Mouse (Mus musculus) MEL (cell line): ENCODE data around the gene Macf1. TPM values are rescaled to one million over a fixed set of nuclear protein-coding genes. Genes with fewer than 3 reads are reported as not detected.
A peak's percentile ranks its signal among the peaks of the same experiment; 100 is the strongest.

ENCODE experiments used
- DNase-seq: peaks from one replicate; pipeline ENCODE4 v3.0.0; 2011; ENCODE audit warnings: low read depth, low spot score
- H3K27ac ChIP-seq: 2 replicates; pipeline ENCODE4 v1.5.1; 2012; ENCODE audit warnings: low read depth, mild to moderate bottlenecking, control low read depth, low read length, moderate library complexity; ENCODE audit not compliant: control insufficient read depth
- H3K27me3 ChIP-seq, 2 experiments: fragments of 150-350 bp in 1 of 2; sonication (generic) in 1 of 2; 2 replicates each; pipeline ENCODE4 v1.6.1; 2012; ENCODE audit warnings: low read length in 2 of 2, mild to moderate bottlenecking in 2 of 2, improper control_type of control experiment in 1 of 2, moderate library complexity in 1 of 2; ENCODE audit not compliant: insufficient read depth in 2 of 2, control insufficient read depth in 1 of 2
- H3K36me3 ChIP-seq, 2 experiments: 2 replicates each; pipeline ENCODE4 v1.6.1; 2012 to 2014; ENCODE audit warnings: low read length in 2 of 2, improper control_type of control experiment in 1 of 2, inconsistent platforms in 1 of 2, mild to moderate bottlenecking in 1 of 2; ENCODE audit not compliant: insufficient read depth in 2 of 2, control insufficient read depth in 1 of 2
- H3K4me1 ChIP-seq, 2 experiments: fragments of 150-350 bp in 1 of 2; sonication (generic) in 1 of 2; 2 replicates each; pipeline ENCODE4 v1.6.1; 2012; ENCODE audit warnings: low read length in 2 of 2, improper control_type of control experiment in 1 of 2, mild to moderate bottlenecking in 1 of 2; ENCODE audit not compliant: insufficient read depth in 2 of 2, control insufficient read depth in 1 of 2
- H3K4me3 ChIP-seq, 2 experiments: fragments of 150-350 bp in 1 of 2; sonication (generic) in 1 of 2; 2 replicates each; pipeline ENCODE4 v1.5.1; 2012; ENCODE audit warnings: low read depth in 2 of 2, low read length in 2 of 2, mild to moderate bottlenecking in 2 of 2, moderate library complexity in 2 of 2, control low read depth in 1 of 2, improper control_type of control experiment in 1 of 2; ENCODE audit not compliant: control insufficient read depth in 1 of 2, insufficient read depth in 1 of 2
- H3K79me2 ChIP-seq: 2 replicates; pipeline ENCODE4 v1.6.1; 2012; ENCODE audit warnings: mild to moderate bottlenecking, low read length, moderate library complexity; ENCODE audit not compliant: control insufficient read depth, poor library complexity, insufficient read depth
- H3K9ac ChIP-seq: 2 replicates; pipeline ENCODE4 v1.6.1; 2012; ENCODE audit warnings: low read depth, mild to moderate bottlenecking, control low read depth, low read length, moderate library complexity; ENCODE audit not compliant: control insufficient read depth, poor library complexity, severe bottlenecking
- H3K9me3 ChIP-seq: fragments of 150-350 bp; sonication (generic); replicated peaks from 2 replicates; pipeline ENCODE4 v1.6.1; 2012; ENCODE audit warnings: mild to moderate bottlenecking, low read length, improper control_type of control experiment, moderate library complexity; ENCODE audit not compliant: insufficient read depth
- BHLHE40 ChIP-seq: IDR thresholded peaks from 2 replicates; pipeline ENCODE4 v1.6.1; 2012; ENCODE audit warnings: low read depth, mild to moderate bottlenecking, inconsistent platforms, low read length, improper control_type of control experiment, borderline replicate concordance
- CHD1 ChIP-seq: IDR thresholded peaks from 2 replicates; pipeline ENCODE4 v1.6.1; 2012; ENCODE audit warnings: low read depth, mild to moderate bottlenecking, inconsistent platforms, low read length, improper control_type of control experiment
- CHD2 ChIP-seq: IDR thresholded peaks from 2 replicates; pipeline ENCODE4 v1.6.1; 2011; ENCODE audit warnings: low read length, improper control_type of control experiment
- CTCF ChIP-seq, 3 experiments: IDR thresholded peaks in 2 of 3; conservative IDR thresholded peaks in 1 of 3; 2 replicates each; pipeline ENCODE4 v1.5.1; 2011 to 2012; ENCODE audit warnings: low read length in 3 of 3, low read depth in 2 of 3, mild to moderate bottlenecking in 2 of 3, improper control_type of control experiment in 1 of 3, inconsistent platforms in 1 of 3, mixed read lengths in 1 of 3, moderate library complexity in 1 of 3; ENCODE audit not compliant: control insufficient read depth in 1 of 3, insufficient read depth in 1 of 3, poor library complexity in 1 of 3, severe bottlenecking in 1 of 3
- E2F4 ChIP-seq: IDR thresholded peaks from 2 replicates; pipeline ENCODE4 v1.6.1; 2011; ENCODE audit warnings: low read depth, low read length, improper control_type of control experiment, borderline replicate concordance
- ELF1 ChIP-seq: IDR thresholded peaks from 2 replicates; pipeline ENCODE4 v1.6.1; 2014; ENCODE audit warnings: low read depth, mild to moderate bottlenecking, inconsistent platforms, low read length, improper control_type of control experiment, moderate library complexity
- EP300 ChIP-seq, 2 experiments: IDR thresholded peaks; 2 replicates each; pipeline ENCODE4 v1.6.1; 2011; ENCODE audit warnings: improper control_type of control experiment in 2 of 2, low read length in 2 of 2, low read depth in 1 of 2, mild to moderate bottlenecking in 1 of 2
- GATA1 ChIP-seq: IDR thresholded peaks from 2 replicates; pipeline ENCODE4 v1.6.1; 2011; ENCODE audit warnings: low read depth, low read length, improper control_type of control experiment
- JUND ChIP-seq: IDR thresholded peaks from 2 replicates; pipeline ENCODE4 v1.6.1; 2011; ENCODE audit warnings: low read depth, mild to moderate bottlenecking, improper control_type of control experiment, low read length
- KAT2A ChIP-seq: conservative IDR thresholded peaks from 2 replicates; pipeline ENCODE4 v1.6.1; 2012; ENCODE audit warnings: low read depth, low read length, improper control_type of control experiment, inconsistent platforms
- MAFK ChIP-seq: IDR thresholded peaks from 2 replicates; pipeline ENCODE4 v1.6.1; 2011; ENCODE audit warnings: low read depth, mild to moderate bottlenecking, low read length, improper control_type of control experiment, borderline replicate concordance
- MAX ChIP-seq: IDR thresholded peaks from 2 replicates; pipeline ENCODE4 v1.6.1; 2011; ENCODE audit warnings: low read length, improper control_type of control experiment
- MAZ ChIP-seq: IDR thresholded peaks from 2 replicates; pipeline ENCODE4 v1.6.1; 2012; ENCODE audit warnings: low read depth, mild to moderate bottlenecking, inconsistent platforms, low read length, improper control_type of control experiment
- MEF2A ChIP-seq: IDR thresholded peaks from 2 replicates; pipeline ENCODE4 v1.6.1; 2014; ENCODE audit warnings: low read depth, mild to moderate bottlenecking, inconsistent platforms, low read length, improper control_type of control experiment; ENCODE audit not compliant: poor library complexity, insufficient replicate concordance, severe bottlenecking; ENCODE audit errors: extremely low read depth
- MXI1 ChIP-seq: IDR thresholded peaks from 2 replicates; pipeline ENCODE4 v1.6.1; 2011; ENCODE audit warnings: mild to moderate bottlenecking, low read depth, low read length, improper control_type of control experiment
- MYB ChIP-seq: IDR thresholded peaks from 2 replicates; pipeline ENCODE4 v1.6.1; 2011; ENCODE audit warnings: mild to moderate bottlenecking, low read depth, low read length, improper control_type of control experiment
- MYC ChIP-seq: IDR thresholded peaks from 2 replicates; pipeline ENCODE4 v1.6.1; 2011; ENCODE audit warnings: low read depth, mild to moderate bottlenecking, low read length, improper control_type of control experiment, moderate library complexity
- NRF1 ChIP-seq: IDR thresholded peaks from 2 replicates; pipeline ENCODE4 v1.6.1; 2014; ENCODE audit warnings: low read depth, mild to moderate bottlenecking, inconsistent platforms, low read length, improper control_type of control experiment, moderate library complexity; ENCODE audit not compliant: poor library complexity, insufficient read depth, severe bottlenecking
- POLR2A ChIP-seq, 2 experiments: IDR thresholded peaks; 2 replicates each; pipeline ENCODE4 v1.6.1; 2011 to 2012; ENCODE audit warnings: low read length in 2 of 2, mild to moderate bottlenecking in 2 of 2, control low read depth in 1 of 2, improper control_type of control experiment in 1 of 2, low read depth in 1 of 2, moderate library complexity in 1 of 2; ENCODE audit not compliant: control insufficient read depth in 1 of 2, insufficient read depth in 1 of 2, poor library complexity in 1 of 2
- POLR2AphosphoS2 ChIP-seq: IDR thresholded peaks from 2 replicates; pipeline ENCODE4 v1.6.1; 2011; ENCODE audit warnings: low read length, improper control_type of control experiment
- RAD21 ChIP-seq: IDR thresholded peaks from 2 replicates; pipeline ENCODE4 v1.6.1; 2011; ENCODE audit warnings: mild to moderate bottlenecking, low read depth, low read length, improper control_type of control experiment
- SIN3A ChIP-seq: IDR thresholded peaks from 2 replicates; pipeline ENCODE4 v1.6.1; 2012; ENCODE audit warnings: low read length, improper control_type of control experiment, inconsistent platforms
- SMC3 ChIP-seq: IDR thresholded peaks from 2 replicates; pipeline ENCODE4 v1.6.1; 2011; ENCODE audit warnings: low read depth, low read length, improper control_type of control experiment
- TAL1 ChIP-seq: IDR thresholded peaks from 2 replicates; pipeline ENCODE4 v1.6.1; 2012; ENCODE audit warnings: mild to moderate bottlenecking, inconsistent platforms, low read length, moderate library complexity, mixed read lengths
- TBP ChIP-seq: IDR thresholded peaks from 2 replicates; pipeline ENCODE4 v1.8.0; 2011; ENCODE audit warnings: low read depth, low read length, improper control_type of control experiment
- USF2 ChIP-seq, 2 experiments: IDR thresholded peaks; 2 replicates each; pipeline ENCODE4 v1.6.1; 2011 to 2012; ENCODE audit warnings: improper control_type of control experiment in 2 of 2, low read length in 2 of 2, borderline replicate concordance in 1 of 2, inconsistent platforms in 1 of 2, low read depth in 1 of 2, mild to moderate bottlenecking in 1 of 2; ENCODE audit not compliant: insufficient read depth in 1 of 2
- ZC3H11A ChIP-seq: IDR thresholded peaks from 2 replicates; pipeline ENCODE4 v1.6.1; 2012; ENCODE audit warnings: low read depth, mild to moderate bottlenecking, inconsistent platforms, low read length, improper control_type of control experiment
- ZKSCAN1 ChIP-seq: IDR thresholded peaks from 2 replicates; pipeline ENCODE4 v1.6.1; 2012; ENCODE audit warnings: low read depth, mild to moderate bottlenecking, inconsistent platforms, low read length, improper control_type of control experiment, moderate library complexity
- ZMIZ1 ChIP-seq: IDR thresholded peaks from 2 replicates; pipeline ENCODE4 v1.6.1; 2012; ENCODE audit warnings: low read depth, mild to moderate bottlenecking, inconsistent platforms, low read length, improper control_type of control experiment, moderate library complexity
- ZNF384 ChIP-seq: IDR thresholded peaks from 2 replicates; pipeline ENCODE4 v1.6.1; 2012; ENCODE audit warnings: low read depth, mild to moderate bottlenecking, inconsistent platforms, low read length, improper control_type of control experiment
- polyA plus RNA-seq, 2 experiments: library from polyadenylated mRNA; stranded (reverse) in 1 of 2; unstranded in 1 of 2; fragments of >175 nt in 1 of 2; fragments of >200 nt in 1 of 2; gene quantifications; 2 replicates each; pipeline versions ENCODE4 v1.2.1 to v1.2.4; 2012; ENCODE audit warnings: low replicate concordance in 2 of 2, low read depth in 1 of 2; ENCODE audit not compliant: insufficient read length in 2 of 2, insufficient read depth in 1 of 2, missing spikeins in 1 of 2
- total RNA-seq: library from RNA; depleted of rRNA; stranded (reverse); fragments of 300-350 nt; gene quantifications from 2 replicates; pipeline ENCODE4 v1.2.3, GENCODE M21; 2012

The Macf1 gene
- total and polyA plus RNA-seq, 3 experiments = 18.5 to 71.4 (median 60.8) TPM

DNA sequence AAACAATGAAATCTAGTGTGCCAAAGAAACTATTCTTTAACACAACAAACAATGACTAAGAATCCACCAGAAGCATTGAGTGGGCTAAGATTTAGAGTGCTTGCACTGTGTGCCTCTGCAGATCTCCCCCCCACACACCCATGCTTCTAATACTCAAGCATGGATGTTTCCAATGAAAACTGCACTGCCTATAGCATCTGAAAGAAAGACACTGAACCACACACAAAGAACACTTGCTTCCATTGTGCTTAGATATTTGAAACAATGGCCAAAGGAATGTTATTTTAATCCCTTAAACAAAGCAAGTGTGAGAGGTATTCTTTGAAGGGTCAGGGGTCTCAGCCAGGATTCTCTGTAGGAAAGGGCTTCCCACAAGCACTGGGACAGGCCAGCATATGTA, 140.5 kb downstream of the Macf1 start:
- Histone ChIP-seq H3K27me3 (no peaks in the 10 kb centered on the region), H3K9me3 (no peaks in the 10 kb centered on the region), H3K4me3 (no peak overlapping the region), H3K9ac (no peak overlapping the region), H3K27ac (no peak overlapping the region), H3K79me2 (no peaks in the 10 kb centered on the region), H3K4me1 (no peaks in the 10 kb centered on the region), H3K36me3 (no peaks in the 10 kb centered on the region)
- DNase-seq = no peak
- TF ChIP-seq ZNF384 (no peak), MAFK (no peak), CTCF (IDR thresholded peaks at IDR 0.05 in 2 of 3, conservative IDR thresholded peaks at IDR 0.05 in 1 of 3; ENCODE audit: control insufficient read depth in 1 of 3, insufficient read depth in 1 of 3, low read depth in 2 of 3, low read length in 3 of 3, poor library complexity in 1 of 3, severe bottlenecking in 1 of 3) (no peak), SIN3A (no peak), NRF1 (no peak), CHD1 (no peak), RAD21 (no peak), ELF1 (no peak), EP300 (IDR thresholded peaks at IDR 0.05; ENCODE audit: low read depth in 1 of 2, low read length in 2 of 2) (no peak), ZKSCAN1 (no peak), E2F4 (no peak), POLR2A (IDR thresholded peaks at IDR 0.05; ENCODE audit: control insufficient read depth in 1 of 2, insufficient read depth in 1 of 2, low read depth in 1 of 2, low read length in 2 of 2, poor library complexity in 1 of 2) (no peak), MXI1 (no peak), SMC3 (no peak), GATA1 (no peak), JUND (no peak), TBP (no peak)

DNA sequence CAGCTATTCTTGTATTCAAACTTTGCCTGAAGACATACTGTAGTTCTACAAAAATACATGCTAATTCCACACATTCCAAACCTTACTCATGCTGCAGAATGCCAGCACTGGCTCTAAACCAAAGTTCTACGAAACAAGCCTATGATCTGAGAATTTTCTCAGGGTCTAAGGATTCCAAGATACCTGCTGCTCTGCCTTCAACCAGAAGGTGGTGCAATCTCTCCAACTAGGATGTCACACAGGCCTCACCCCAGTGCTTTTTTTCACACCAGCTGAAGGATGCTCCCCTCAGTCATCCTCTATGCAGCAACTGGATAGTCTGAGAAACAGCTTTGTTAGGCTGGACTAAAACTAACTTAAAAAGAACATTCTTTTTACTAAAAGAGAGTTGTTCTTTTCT, 148.9 kb downstream of the Macf1 start:
- peak; percentile 66 for DNase-seq
- H3K9me3 ChIP-seq = no peaks in the 10 kb centered on the region
- no peak overlapping the region for H3K4me3 ChIP-seq
- H3K79me2 ChIP-seq = no peaks in the 10 kb centered on the region
- no peaks in the 10 kb centered on the region for H3K27me3 ChIP-seq
- H3K27ac ChIP-seq = no peak overlapping the region
- no peak overlapping the region for H3K9ac ChIP-seq
- no peaks in the 10 kb centered on the region for H3K4me1 ChIP-seq
- H3K36me3 ChIP-seq = no peaks in the 10 kb centered on the region
- TF ChIP-seq KAT2A = no peak
- no peak for TF ChIP-seq CHD2
- TF ChIP-seq CTCF (IDR thresholded peaks at IDR 0.05 in 2 of 3, conservative IDR thresholded peaks at IDR 0.05 in 1 of 3; ENCODE audit: control insufficient read depth in 1 of 3, insufficient read depth in 1 of 3, low read depth in 2 of 3, low read length in 3 of 3, poor library complexity in 1 of 3, severe bottlenecking in 1 of 3) = peak; percentile 61 to 89 (median 76)
- TF ChIP-seq SIN3A = peak; percentile 46
- TF ChIP-seq POLR2AphosphoS2 = no peak
- TF ChIP-seq USF2 (IDR thresholded peaks at IDR 0.05; ENCODE audit: borderline replicate concordance in 1 of 2, insufficient read depth in 1 of 2, low read depth in 1 of 2, low read length in 2 of 2) = no peak
- no peak for TF ChIP-seq MYB
- peak; percentile 83 for TF ChIP-seq RAD21
- no peak for TF ChIP-seq ELF1
- TF ChIP-seq TAL1 = no peak
- TF ChIP-seq MAX = no peak
- no peak for TF ChIP-seq NRF1
- 0 out of 2 replicates have a peak, but pooled peaks have one; percentile 16 for TF ChIP-seq TBP
- no peak for TF ChIP-seq GATA1
- no peak for TF ChIP-seq E2F4
- no peak for TF ChIP-seq MEF2A
- peak; percentile 94 for TF ChIP-seq SMC3
- TF ChIP-seq ZNF384 = peak; percentile 88
- no peak for TF ChIP-seq ZMIZ1
- TF ChIP-seq MYC = no peak
- TF ChIP-seq MAZ = no peak
- no peak for TF ChIP-seq EP300 (IDR thresholded peaks at IDR 0.05; ENCODE audit: low read depth in 1 of 2, low read length in 2 of 2)
- TF ChIP-seq BHLHE40 = no peak
- TF ChIP-seq JUND = no peak
- peak; percentile 71 for TF ChIP-seq ZC3H11A
